Mouse (Mus musculus) G1E (cell line): Measurements from ENCODE around the gene Psme2b. TPM values are rescaled to one million over a fixed set of nuclear protein-coding genes. Genes with fewer than 3 reads are reported as not detected.
"Not testable (repeated sequence)": the region's sequence is repeated elsewhere in the genome, so short reads cannot be mapped to it uniquely, and the experiment has no call there.

Experiments
- ATAC-seq: 2 replicates; pipeline ENCODE4 v1.8.0; 2016; ENCODE audit warnings: mild to moderate bottlenecking; ENCODE audit not compliant: insufficient number of reproducible peaks, poor library complexity, low FRiP score, severe bottlenecking; ENCODE audit errors: extremely low read depth
- DNase-seq: peaks from one replicate; pipeline ENCODE4 v3.0.0; 2012; ENCODE audit warnings: low spot score
- H3K27me3 ChIP-seq: 2 replicates; pipeline ENCODE4 v1.6.1; 2012; ENCODE audit warnings: mild to moderate bottlenecking, low read length, inconsistent platforms; ENCODE audit not compliant: insufficient read depth
- H3K36me3 ChIP-seq: replicated peaks from 2 replicates; pipeline ENCODE3; 2012; ENCODE audit warnings: mild to moderate bottlenecking, inconsistent platforms
- H3K4me1 ChIP-seq: 2 replicates; pipeline ENCODE4 v1.6.1; 2012; ENCODE audit warnings: low read depth, low read length, inconsistent platforms, mixed read lengths; ENCODE audit not compliant: insufficient read depth
- H3K4me3 ChIP-seq: 2 replicates; pipeline ENCODE4 v1.5.1; 2012; ENCODE audit warnings: low read depth, mild to moderate bottlenecking, inconsistent platforms, low read length, moderate library complexity, mixed read lengths
- H3K9me3 ChIP-seq: replicated peaks from 2 replicates; pipeline ENCODE4 v1.6.1; 2012; ENCODE audit warnings: inconsistent platforms
- POLR2AphosphoS5 ChIP-seq: IDR thresholded peaks from 2 replicates; pipeline ENCODE4 v1.6.1; 2012; ENCODE audit warnings: low read depth, low read length, inconsistent platforms; ENCODE audit not compliant: insufficient replicate concordance
- polyA plus RNA-seq: library from polyadenylated mRNA; stranded (reverse); fragments of >175 nt; gene quantifications from 2 replicates; pipeline ENCODE4 v1.2.3, GENCODE M21; 2012
- total RNA-seq, 2 experiments: library from RNA; stranded (forward) in 1 of 2; stranded (reverse) in 1 of 2; fragments of 200-1000 nt in 1 of 2; fragments of >200 nt in 1 of 2; fragmentation: Nextera tagmentation in 1 of 2; gene quantifications; 2 replicates each; pipeline ENCODE4 v1.2.3; 2014 to 2017

Psme2b gene
- total RNA-seq (2014; fragmentation: Nextera tagmentation) (1.8 and 5.8 TPM in 2 replicates), total RNA-seq (2017) (7.6 and 9.0 TPM in 2 replicates), polyA plus RNA-seq (1.9 and 2.7 TPM in 2 replicates)

GRCm38 (mm10) chr11:48946090-48946489 is at the start of gene Psme2b:
Gene Psme2b, minus strand, starts transcription at chr11:48946190.
- DNase-seq, H3K9me3 ChIP-seq, H3K4me1 ChIP-seq, H3K27me3 ChIP-seq, H3K4me3 ChIP-seq, ATAC-seq, H3K36me3 ChIP-seq: not testable (repeated sequence)

GRCm38 (mm10) chr11:48994018-48994417 is 48.0 kb upstream of the Psme2b start, which contains the start of gene Tgtp1:
Gene Tgtp1, minus strand, starts transcription at chr11:48994172.
- ATAC-seq: peak; percentile 72

GRCm38 (mm10) chr11:48993296-48993695 is 47.3 kb upstream of the Psme2b start:
- not testable (repeated sequence) for H3K4me3 ChIP-seq, H3K36me3 ChIP-seq, DNase-seq, H3K9me3 ChIP-seq, ATAC-seq, H3K27me3 ChIP-seq
- peaks cover 45% of the 10 kb centered on the region for H3K4me1 ChIP-seq

More at GRCm38 (mm10) chr11:48994018-48994417, 48.0 kb upstream of the Psme2b start, which contains the start of gene Tgtp1:
- not testable (repeated sequence) for H3K36me3 ChIP-seq, H3K9me3 ChIP-seq, H3K27me3 ChIP-seq
- H3K4me3 ChIP-seq: peak within 1 kb of the TSS; percentile 21; the same call in 1 of the 2 replicates
- TF ChIP-seq POLR2AphosphoS5: peak; percentile 44; the same call in 1 of the 2 replicates
- DNase-seq: peak; percentile 31
- peaks cover 45% of the 10 kb centered on the region for H3K4me1 ChIP-seq

GRCm38 (mm10) chr11:48991740-48992520 is 45.9 kb upstream of the Psme2b start, which contains the start of gene Gm12185:
Gene Gm12185, minus strand, starts transcription at chr11:48992226.
- H3K4me1 ChIP-seq: peaks cover 38% of the 10 kb centered on the region
- H3K27me3 ChIP-seq, H3K36me3 ChIP-seq, DNase-seq, H3K9me3 ChIP-seq, ATAC-seq, H3K4me3 ChIP-seq: not testable (repeated sequence)

GRCm38 (mm10) chr11:48989981-48990380 is 44.0 kb upstream of the Psme2b start:
- H3K36me3 ChIP-seq, DNase-seq, H3K9me3 ChIP-seq, ATAC-seq, H3K4me3 ChIP-seq, H3K27me3 ChIP-seq: not testable (repeated sequence)
- H3K4me1 ChIP-seq: peaks cover 28% of the 10 kb centered on the region

GRCm38 (mm10) chr11:48988219-48988618 is 42.2 kb upstream of the Psme2b start:
- H3K9me3 ChIP-seq, ATAC-seq, H3K36me3 ChIP-seq, DNase-seq, H3K4me3 ChIP-seq, H3K27me3 ChIP-seq: not testable (repeated sequence)
- peaks cover 13% of the 10 kb centered on the region for H3K4me1 ChIP-seq

GRCm38 (mm10) chr11:48982848-48983247 is 36.9 kb upstream of the Psme2b start:
- H3K4me3 ChIP-seq, H3K27me3 ChIP-seq, H3K36me3 ChIP-seq, ATAC-seq, H3K9me3 ChIP-seq, H3K4me1 ChIP-seq, DNase-seq: not testable (repeated sequence)

GRCm38 (mm10) chr11:48980052-48980451 is 34.1 kb upstream of the Psme2b start:
- not testable (repeated sequence) for H3K36me3 ChIP-seq, DNase-seq, ATAC-seq, H3K9me3 ChIP-seq, H3K4me3 ChIP-seq, H3K4me1 ChIP-seq, H3K27me3 ChIP-seq

- not testable (repeated sequence) for H3K9me3 ChIP-seq, H3K27me3 ChIP-seq, H3K36me3 ChIP-seq, H3K4me3 ChIP-seq, DNase-seq, H3K4me1 ChIP-seq
- peak; percentile 30; the same call in 1 of the 2 replicates for ATAC-seq
Measured at GRCm38 (mm10) chr11:48979251-48979650, 33.3 kb upstream of the Psme2b start, which contains the start of gene 9930111J21Rik1. Gene 9930111J21Rik1, minus strand, starts transcription at chr11:48979398.

GRCm38 (mm10) chr11:48978240-48978939 is 32.4 kb upstream of the Psme2b start, which contains the start of gene Olfr56:
Gene Olfr56, plus strand, starts transcription at chr11:48978889.
- peak; percentile 54; the same call in 1 of the 2 replicates for ATAC-seq
- not testable (repeated sequence) for H3K4me3 ChIP-seq, H3K36me3 ChIP-seq, H3K4me1 ChIP-seq, DNase-seq, H3K27me3 ChIP-seq, H3K9me3 ChIP-seq

- not testable (repeated sequence) for DNase-seq, H3K4me3 ChIP-seq, H3K9me3 ChIP-seq, ATAC-seq, H3K27me3 ChIP-seq, H3K36me3 ChIP-seq, H3K4me1 ChIP-seq
Measured at GRCm38 (mm10) chr11:48974686-48975085, 28.7 kb upstream of the Psme2b start.
